Mouse (Mus musculus) brain, embryonic 14.5 days (tissue): ENCODE measurements around the gene Adamtsl5.

Source experiments
- CTCF ChIP-seq: fragments of 200-500 bp; IDR thresholded peaks from 2 replicates; pipeline ENCODE4 v1.5.1; 2012; ENCODE audit warnings: inconsistent platforms, mild to moderate bottlenecking, moderate library complexity, borderline replicate concordance; ENCODE audit not compliant: insufficient read depth, insufficient read length; ENCODE audit errors: extremely low read depth
- POLR2A ChIP-seq: fragments of 200-500 bp; IDR thresholded peaks from 2 replicates; pipeline ENCODE4 v1.6.1; 2012; ENCODE audit warnings: mild to moderate bottlenecking, inconsistent platforms, borderline replicate concordance; ENCODE audit not compliant: poor library complexity, insufficient read depth, insufficient read length, severe bottlenecking; ENCODE audit errors: extremely low read depth

DNA sequence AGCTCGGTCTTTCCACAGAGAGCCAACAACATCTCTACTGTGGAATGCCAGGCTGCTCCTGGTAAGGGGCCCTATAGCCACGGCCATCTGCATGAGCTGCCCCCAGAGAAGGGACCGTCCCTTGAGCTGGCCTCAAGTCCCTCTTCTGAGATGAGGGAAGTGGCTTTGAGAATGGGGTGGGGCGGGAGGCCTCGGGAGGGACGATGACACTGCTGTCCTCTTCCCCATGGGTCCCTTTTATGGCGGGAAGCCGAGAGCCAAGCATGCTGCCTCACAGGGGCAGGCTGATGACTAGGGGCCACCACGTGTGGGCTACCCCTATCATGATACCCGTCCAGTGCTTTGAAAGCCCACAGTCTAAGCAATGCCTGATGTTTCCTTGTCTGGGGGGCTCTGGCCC is 31.2 kb downstream of the Adamtsl5 start:
- TF ChIP-seq CTCF (no peak), POLR2A (no peak)
